Mouse (Mus musculus) adrenal gland, postnatal 4 days (tissue): Measurements from ENCODE around the gene Trim59. TPM values are rescaled to one million over a fixed set of nuclear protein-coding genes. Genes with fewer than 3 reads are reported as not detected.
A peak's percentile ranks its signal among the peaks of the same experiment; 100 is the strongest.

ENCODE experiments used
- DNase-seq, 2 experiments: peaks; one replicate each; pipeline ENCODE4 v3.0.0; 2021 to 2022; ENCODE audit warnings: low spot score in 2 of 2, mixed read lengths in 2 of 2
- microRNA-seq: library from miRNA; unstranded; fragments of <30 nt; microRNA quantifications from one replicate; pipeline ENCODE4 v1.2.0, GENCODE M21; 2021
- total RNA-seq, 2 experiments: library from RNA; stranded (reverse); gene quantifications; 2 replicates each; pipeline ENCODE4 v1.2.3; 2021

Trim59 gene
- total RNA-seq, 2 experiments from 2014 or later: 29.0 to 32.5 TPM

DNA sequence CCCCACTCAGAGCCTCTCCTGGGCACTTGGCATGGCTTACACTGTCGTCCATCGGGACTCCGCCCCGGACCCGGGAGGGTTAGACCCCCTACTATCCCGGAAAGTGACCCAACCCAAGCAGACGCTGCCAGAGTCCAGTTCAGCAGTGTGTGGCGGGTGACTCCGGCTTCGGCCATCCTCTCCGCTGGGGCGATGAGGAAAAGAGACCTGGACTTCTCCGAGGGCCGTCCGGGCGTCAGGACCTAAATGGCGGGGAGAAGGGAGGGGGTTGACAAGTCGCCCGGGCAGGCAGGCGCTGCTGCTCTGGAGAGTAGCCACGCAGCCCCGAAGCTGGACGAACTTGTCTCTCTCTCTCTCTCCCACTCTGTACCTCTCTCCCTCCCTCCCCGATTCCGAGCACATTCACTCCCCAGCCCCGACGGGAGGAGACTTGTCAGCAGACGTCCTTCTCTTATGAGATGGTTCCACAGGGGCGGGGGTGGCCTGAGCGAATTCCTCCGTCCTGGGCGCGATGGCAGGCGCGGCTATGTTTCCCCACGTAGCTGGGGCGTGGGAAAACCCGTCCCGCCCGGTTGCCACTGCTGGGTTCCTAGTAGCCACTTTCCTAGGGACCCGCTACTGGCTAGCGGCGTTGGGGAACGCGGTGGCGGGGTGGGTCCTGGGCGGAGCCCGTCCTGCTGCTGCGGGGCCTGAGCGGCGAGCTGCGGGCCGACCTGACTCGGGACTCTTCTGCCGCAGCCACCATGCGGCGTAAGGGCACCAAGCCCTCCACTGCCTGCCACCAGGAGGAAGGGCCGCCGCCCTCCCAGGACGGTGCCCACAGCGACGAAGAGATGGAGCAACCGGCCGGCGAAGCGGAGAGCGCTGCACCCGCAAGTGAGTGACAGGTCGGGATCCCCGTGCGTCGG is 39.0 kb downstream of the Trim59 start:
- DNase-seq: peak; percentile 41 to 55

GRCm38 (mm10) chr3:69004437-69005337 is 39.9 kb downstream of the Trim59 start, which contains the start of the genes Ift80 and Smc4:
TSS of gene Ift80 (minus strand) at chr3:69004570.
TSS of gene Smc4 (plus strand) at chr3:69004738.
- peak; percentile 84 to 93 for DNase-seq

GRCm38 (mm10) chr3:69004055-69004436 is 40.5 kb downstream of the Trim59 start:
- no peak for DNase-seq

DNA sequence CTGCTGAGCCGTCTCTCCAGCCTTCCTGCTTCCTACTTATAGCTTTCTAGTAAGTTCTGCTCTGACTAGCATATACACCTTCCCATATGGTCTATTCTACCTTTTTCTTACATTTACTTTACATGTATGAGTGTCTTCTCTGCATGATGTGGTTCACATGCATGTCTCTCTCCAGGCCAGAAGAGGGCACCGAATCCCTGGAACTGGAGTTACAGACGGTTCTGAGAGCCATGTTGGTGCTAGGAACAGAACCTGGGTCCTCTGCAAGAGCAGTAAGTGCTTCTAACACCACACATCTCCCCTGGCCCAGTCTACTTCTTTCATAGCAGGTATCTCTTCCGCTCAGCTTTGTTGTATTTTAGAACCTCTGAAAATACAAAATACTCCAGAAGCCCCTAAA is 41.8 kb downstream of the Trim59 start:
- no peak for DNase-seq

GRCm38 (mm10) chr3:68986550-68986949 is 58.0 kb downstream of the Trim59 start:
- DNase-seq: no peak

Small RNA genes within 50 kb of the gene (microRNA-seq; reads per million reads assigned to microRNA genes)
- 2,533 reads per million, percentile 87 among the genes with 10 or more reads in this experiment for gene Mir15b
- 674 reads per million, percentile 71 among the genes with 10 or more reads in this experiment for gene Mir16-2

Other genes with a start within 250 kb of the Trim59 start
- 1 to 10 TPM in 1 of 2 experiments, under 1 TPM in 1; 0.40 to 1.1 TPM for gene 1110032F04Rik, start 175.2 kb downstream of the Trim59 start, total RNA-seq
- 10 to 100 TPM; 22.4 to 29.5 TPM for gene Ift80, start 40.2 kb downstream of the Trim59 start, total RNA-seq
- 10 to 100 TPM; 65.9 to 79.6 TPM for gene Smc4, start 40.0 kb downstream of the Trim59 start, total RNA-seq
- gene Kpna4, start 82.4 kb upstream of the Trim59 start, total RNA-seq: 10 to 100 TPM; 50.0 to 54.8 TPM
- not detected for gene Arl14, start 177.7 kb upstream of the Trim59 start, total RNA-seq